Mouse (Mus musculus) stomach, postnatal 0 days (tissue): ENCODE results near the gene Tnfsf4.

Experiments used
- CTCF ChIP-seq: IDR thresholded peaks from 2 replicates; pipeline ENCODE4 v1.5.1; 2016; ENCODE audit warnings: antibody characterized with exemption, low read depth, mild to moderate bottlenecking, moderate library complexity
- EP300 ChIP-seq: optimal IDR thresholded peaks from 2 replicates; pipeline ENCODE3; 2016; ENCODE audit warnings: antibody characterized with exemption

GRCm38 (mm10) chr1:161403061-161403460 lies 7.9 kb downstream of the Tnfsf4 start:
- TF ChIP-seq CTCF (no peak), EP300 (no peak)
